Mouse (Mus musculus) stomach, embryonic 15.5 days (tissue): ENCODE results near the gene Slc24a2. TPM values are rescaled to one million over a fixed set of nuclear protein-coding genes. Genes with fewer than 3 reads are reported as not detected.

ENCODE experiments used
- ATAC-seq: fragments of 200-750 bp; cut with Nextera tagmentation; 2 replicates; pipeline ENCODE4 v1.8.0; 2017; ENCODE audit warnings: low read depth, moderate number of reproducible peaks, moderate TSS enrichment; ENCODE audit not compliant: insufficient read depth, low FRiP score
- H3K27ac ChIP-seq: fragments of 300-500 bp; sonication (generic); 2 replicates; pipeline ENCODE4 v1.5.1; 2015; ENCODE audit warnings: mild to moderate bottlenecking, inconsistent platforms
- H3K27me3 ChIP-seq: fragments of 300-500 bp; sonication (generic); replicated peaks from 2 replicates; pipeline ENCODE4 v1.6.1; 2015; ENCODE audit warnings: inconsistent platforms
- H3K36me3 ChIP-seq: fragments of 300-500 bp; sonication (generic); 2 replicates; pipeline ENCODE4 v1.6.1; 2015; ENCODE audit warnings: inconsistent platforms
- H3K4me1 ChIP-seq: fragments of 300-500 bp; sonication (generic); 2 replicates; pipeline ENCODE4 v1.6.1; 2015; ENCODE audit warnings: inconsistent platforms
- H3K4me2 ChIP-seq: fragments of 300-500 bp; sonication (generic); 2 replicates; pipeline ENCODE4 v1.6.1; 2015; ENCODE audit warnings: mild to moderate bottlenecking, inconsistent platforms
- H3K4me3 ChIP-seq: fragments of 300-500 bp; sonication (generic); replicated peaks from 2 replicates; pipeline ENCODE4 v1.5.1; 2015; ENCODE audit warnings: inconsistent platforms
- H3K9ac ChIP-seq: fragments of 300-500 bp; sonication (generic); 2 replicates; pipeline ENCODE4 v1.6.1; 2015; ENCODE audit warnings: inconsistent platforms
- H3K9me3 ChIP-seq: fragments of 300-500 bp; sonication (generic); 2 replicates; pipeline ENCODE4 v1.6.1; 2016; ENCODE audit warnings: inconsistent platforms
- WGBS: fragments of 180-500 bp; shearing (Covaris S2); methylation state at CpG from one replicate; pipeline ENCODE4 v1.1.7; 2015; 5-methylcytosine and 5-hydroxymethylcytosine counted together
- polyA plus RNA-seq: library from polyadenylated mRNA; unstranded; fragments of >200 nt; fragmentation: Nextera tagmentation; extraction: Ambion mirVana; gene quantifications from 2 replicates; pipeline ENCODE4 v1.2.1, GENCODE M21; 2015

The Slc24a2 gene
- polyA plus RNA-seq, 1 experiment from 2014 or later = 0.10 TPM

GRCm38 (mm10) chr4:87109331-87110059 is 120.8 kb downstream of the Slc24a2 start:
- H3K4me2 ChIP-seq = no peak overlapping the region
- 82% methylated on average over 8 of the region's 8 CpGs for WGBS
- H3K4me3 ChIP-seq = no peak overlapping the region
- no peak overlapping the region for H3K27ac ChIP-seq
- no peaks in the 10 kb centered on the region for H3K9me3 ChIP-seq
- no peaks in the 10 kb centered on the region for H3K36me3 ChIP-seq
- no peak overlapping the region for H3K9ac ChIP-seq
- no peaks in the 10 kb centered on the region for H3K27me3 ChIP-seq
- H3K4me1 ChIP-seq = no peaks in the 10 kb centered on the region
- ATAC-seq = no peak

GRCm38 (mm10) chr4:87100936-87101335 is 129.3 kb downstream of the Slc24a2 start:
- Histone ChIP-seq H3K36me3 (no peaks in the 10 kb centered on the region), H3K4me3 (no peak overlapping the region), H3K27me3 (no peaks in the 10 kb centered on the region), H3K4me1 (no peaks in the 10 kb centered on the region), H3K4me2 (no peak overlapping the region), H3K9me3 (no peaks in the 10 kb centered on the region), H3K9ac (no peak overlapping the region), H3K27ac (no peak overlapping the region)
- ATAC-seq = no peak
- WGBS = 72% methylated on average over 5 of the region's 5 CpGs

- WGBS = 76% methylated on average over 5 of the region's 5 CpGs
- Histone ChIP-seq H3K27ac (no peak overlapping the region), H3K9ac (no peak overlapping the region), H3K36me3 (no peaks in the 10 kb centered on the region), H3K9me3 (no peaks in the 10 kb centered on the region), H3K4me1 (no peaks in the 10 kb centered on the region), H3K27me3 (no peaks in the 10 kb centered on the region), H3K4me2 (no peak overlapping the region), H3K4me3 (no peak overlapping the region)
- no peak for ATAC-seq
These were observed 134.1 kb downstream of the Slc24a2 start for GRCm38 (mm10) chr4:87096186-87096585.

GRCm38 (mm10) chr4:87093612-87094011 is 136.7 kb downstream of the Slc24a2 start:
- WGBS = 67% methylated on average over 3 of the region's 3 CpGs

GRCm38 (mm10) chr4:87090841-87091240 is 139.4 kb downstream of the Slc24a2 start:
- no peaks in the 10 kb centered on the region for H3K4me1 ChIP-seq
- no peak overlapping the region for H3K9ac ChIP-seq
- H3K27ac ChIP-seq = no peak overlapping the region
- no peaks in the 10 kb centered on the region for H3K9me3 ChIP-seq
- no peak for ATAC-seq
- no peaks in the 10 kb centered on the region for H3K36me3 ChIP-seq
- no peak overlapping the region for H3K4me2 ChIP-seq
- no peak overlapping the region for H3K4me3 ChIP-seq
- H3K27me3 ChIP-seq = no peaks in the 10 kb centered on the region

More at GRCm38 (mm10) chr4:87093612-87094011, 136.7 kb downstream of the Slc24a2 start:
- H3K9me3 ChIP-seq = no peaks in the 10 kb centered on the region
- no peak for ATAC-seq
- no peak overlapping the region for H3K9ac ChIP-seq
- H3K27me3 ChIP-seq = no peaks in the 10 kb centered on the region
- H3K4me2 ChIP-seq = no peak overlapping the region
- no peak overlapping the region for H3K27ac ChIP-seq
- no peaks in the 10 kb centered on the region for H3K4me1 ChIP-seq
- H3K36me3 ChIP-seq = no peaks in the 10 kb centered on the region
- H3K4me3 ChIP-seq = no peak overlapping the region

GRCm38 (mm10) chr4:87088713-87089112 is 141.6 kb downstream of the Slc24a2 start:
- 76% methylated on average over 6 of the region's 6 CpGs for WGBS
- Histone ChIP-seq H3K9me3 (no peaks in the 10 kb centered on the region), H3K27me3 (no peaks in the 10 kb centered on the region), H3K4me3 (no peak overlapping the region), H3K27ac (no peak overlapping the region), H3K36me3 (no peaks in the 10 kb centered on the region), H3K4me1 (no peaks in the 10 kb centered on the region), H3K4me2 (no peak overlapping the region), H3K9ac (no peak overlapping the region)
- ATAC-seq = no peak

- no peak overlapping the region for H3K27ac ChIP-seq
- no peaks in the 10 kb centered on the region for H3K27me3 ChIP-seq
- H3K4me2 ChIP-seq = no peak overlapping the region
- no peaks in the 10 kb centered on the region for H3K36me3 ChIP-seq
- WGBS = 76% methylated on average over 5 of the region's 5 CpGs
- no peaks in the 10 kb centered on the region for H3K9me3 ChIP-seq
- ATAC-seq = no peak
- H3K4me1 ChIP-seq = no peaks in the 10 kb centered on the region
- no peak overlapping the region for H3K9ac ChIP-seq
- no peak overlapping the region for H3K4me3 ChIP-seq
These were observed 142.7 kb downstream of the Slc24a2 start for GRCm38 (mm10) chr4:87087597-87087996.

GRCm38 (mm10) chr4:87086933-87087577 is 143.2 kb downstream of the Slc24a2 start:
- H3K4me1 ChIP-seq = no peaks in the 10 kb centered on the region
- no peak overlapping the region for H3K4me3 ChIP-seq
- no peak overlapping the region for H3K9ac ChIP-seq
- H3K36me3 ChIP-seq = no peaks in the 10 kb centered on the region
- no peak for ATAC-seq
- H3K27me3 ChIP-seq = no peaks in the 10 kb centered on the region
- no peak overlapping the region for H3K27ac ChIP-seq
- H3K4me2 ChIP-seq = no peak overlapping the region
- 51% methylated on average over 11 of the region's 11 CpGs for WGBS
- H3K9me3 ChIP-seq = no peaks in the 10 kb centered on the region

- ATAC-seq = no peak
- WGBS = 80% methylated on average over 6 of the region's 6 CpGs
- Histone ChIP-seq H3K4me3 (no peak overlapping the region), H3K9ac (no peak overlapping the region), H3K9me3 (no peaks in the 10 kb centered on the region), H3K36me3 (no peaks in the 10 kb centered on the region), H3K27me3 (no peaks in the 10 kb centered on the region), H3K4me1 (no peaks in the 10 kb centered on the region), H3K27ac (no peak overlapping the region), H3K4me2 (no peak overlapping the region)
These were observed 149.0 kb downstream of the Slc24a2 start for GRCm38 (mm10) chr4:87081321-87081720.

- no peaks in the 10 kb centered on the region for H3K27me3 ChIP-seq
- no peak overlapping the region for H3K27ac ChIP-seq
- H3K4me1 ChIP-seq = no peaks in the 10 kb centered on the region
- H3K4me3 ChIP-seq = no peak overlapping the region
- H3K9me3 ChIP-seq = no peaks in the 10 kb centered on the region
- H3K4me2 ChIP-seq = no peak overlapping the region
- H3K36me3 ChIP-seq = no peaks in the 10 kb centered on the region
- WGBS = 62% methylated on average over 4 of the region's 4 CpGs
- H3K9ac ChIP-seq = no peak overlapping the region
- no peak for ATAC-seq
These were observed 151.0 kb downstream of the Slc24a2 start for GRCm38 (mm10) chr4:87079305-87079704.

- 47% methylated on average over 2 of the region's 2 CpGs for WGBS
- no peak for ATAC-seq
- Histone ChIP-seq H3K27ac (no peak overlapping the region), H3K4me1 (no peaks in the 10 kb centered on the region), H3K9me3 (no peaks in the 10 kb centered on the region), H3K9ac (no peak overlapping the region), H3K4me2 (no peak overlapping the region), H3K36me3 (no peaks in the 10 kb centered on the region), H3K27me3 (no peaks in the 10 kb centered on the region), H3K4me3 (no peak overlapping the region)
These were observed 151.6 kb downstream of the Slc24a2 start for GRCm38 (mm10) chr4:87078726-87079125.

GRCm38 (mm10) chr4:87075761-87076160 is 154.5 kb downstream of the Slc24a2 start:
- no peaks in the 10 kb centered on the region for H3K36me3 ChIP-seq
- H3K4me2 ChIP-seq = no peak overlapping the region
- no peak overlapping the region for H3K27ac ChIP-seq
- no peaks in the 10 kb centered on the region for H3K9me3 ChIP-seq
- no peak overlapping the region for H3K4me3 ChIP-seq
- no peak overlapping the region for H3K9ac ChIP-seq
- no peak for ATAC-seq
- H3K27me3 ChIP-seq = no peaks in the 10 kb centered on the region
- 59% methylated on average over 3 of the region's 3 CpGs for WGBS
- no peaks in the 10 kb centered on the region for H3K4me1 ChIP-seq
